ENCODE assay signal across 16 mouse cellular contexts in genomic region chr8:106700131-106700530, GRCm38 (mm10). TPM values are rescaled to one million over a fixed set of nuclear protein-coding genes. Genes with fewer than 3 reads are reported as not detected.
DNase-seq lines count a peak whose midpoint lies in the region; ATAC-seq and TF ChIP-seq lines count a peak whose summit lies in the region.
"Had no signal": no experiment of that assay in that cellular context is flagged by ENCODE, and none has a peak within 500 bp of the region (broad histone marks: within the 10 kb centered on the region; RNA-seq: fewer than 3 reads in every experiment).

No protein-coding gene starts in this region.

- no peak overlapping the region for H3K4me2 ChIP-seq in kidney, embryonic 14.5 days (replicated peaks; ENCODE audit: low read depth, low read length)
- no peak overlapping the region for H3K4me2 ChIP-seq in forebrain, embryonic 16.5 days (ENCODE audit: low read length)
- H3K4me2 ChIP-seq in heart, embryonic 12.5 days = no peak overlapping the region
- H3K4me2 ChIP-seq: embryonic facial prominence, embryonic 12.5 days; embryonic facial prominence, embryonic 15.5 days; heart, embryonic 13.5 days; hindbrain, embryonic 14.5 days had no signal

- no peak for TF ChIP-seq CTCF in bone marrow, adult 2 months (IDR thresholded peaks at IDR 0.05; ENCODE audit: control insufficient read depth, insufficient read depth, low read length)

- no peak for ATAC-seq in kidney, embryonic 14.5 days (ENCODE audit: low FRiP score, low TSS enrichment)
- no peak for ATAC-seq in forebrain, embryonic 16.5 days
- ATAC-seq in heart, embryonic 12.5 days (ENCODE audit: insufficient number of reproducible peaks, low FRiP score) = no peak
- ATAC-seq: activated CD4-positive, CD25-positive, alpha-beta regulatory T cell, adult 4 months; forebrain, embryonic 14.5 days had no signal

- no peak overlapping the region for H3K4me3 ChIP-seq in kidney, embryonic 14.5 days (ENCODE audit: low read length)
- no peak overlapping the region for H3K4me3 ChIP-seq in bone marrow, adult 2 months (replicated peaks; ENCODE audit: control insufficient read depth, low read depth, low read length)
- H3K4me3 ChIP-seq in forebrain, embryonic 16.5 days (replicated peaks; ENCODE audit: low read length) = no peak overlapping the region
- no peak overlapping the region for H3K4me3 ChIP-seq in heart, embryonic 12.5 days
- H3K4me3 ChIP-seq: embryonic facial prominence, embryonic 12.5 days; embryonic facial prominence, embryonic 15.5 days; heart, embryonic 13.5 days had no signal

- 94% methylated on average over 6 of the region's 6 CpGs for WGBS in kidney, embryonic 14.5 days
- WGBS in bone marrow, adult 2 months = 77% methylated on average over 6 of the region's 6 CpGs
- 94% methylated on average over 6 of the region's 6 CpGs for WGBS in forebrain, embryonic 16.5 days
- WGBS in heart, embryonic 12.5 days = 91% methylated on average over 6 of the region's 6 CpGs

- H3K36me3 ChIP-seq in kidney, embryonic 14.5 days (ENCODE audit: control insufficient read depth, insufficient read depth, low read length) = peaks cover 46% of the 10 kb centered on the region
- H3K36me3 ChIP-seq in forebrain, embryonic 16.5 days (ENCODE audit: control insufficient read depth, insufficient read depth) = no peaks in the 10 kb centered on the region
- H3K36me3 ChIP-seq in heart, embryonic 12.5 days = peaks cover 51% of the 10 kb centered on the region

- no peaks in the 10 kb centered on the region for H3K27me3 ChIP-seq in kidney, embryonic 14.5 days (ENCODE audit: control insufficient read depth, insufficient read depth, low read length)
- H3K27me3 ChIP-seq in forebrain, embryonic 16.5 days (replicated peaks; ENCODE audit: control insufficient read depth, insufficient read depth, low read length) = no peaks in the 10 kb centered on the region
- H3K27me3 ChIP-seq in heart, embryonic 12.5 days (replicated peaks) = no peaks in the 10 kb centered on the region
- H3K27me3 ChIP-seq: embryonic facial prominence, embryonic 12.5 days; embryonic facial prominence, embryonic 15.5 days; heart, embryonic 13.5 days had no signal

- no peaks in the 10 kb centered on the region for H3K9me3 ChIP-seq in kidney, embryonic 14.5 days (ENCODE audit: control insufficient read depth, low read length)
- no peaks in the 10 kb centered on the region for H3K9me3 ChIP-seq in forebrain, embryonic 16.5 days (ENCODE audit: control insufficient read depth, low read length)
- no peaks in the 10 kb centered on the region for H3K9me3 ChIP-seq in heart, embryonic 12.5 days (replicated peaks)
- H3K9me3 ChIP-seq: embryonic facial prominence, embryonic 12.5 days; embryonic facial prominence, embryonic 15.5 days; heart, embryonic 13.5 days had no signal

- peak; percentile 72 for DNase-seq in kidney, adult 11 months
- DNase-seq in kidney, adult 8-10 months = peak; percentile 68 to 75
- DNase-seq in kidney, postnatal 4 days = no peak
- DNase-seq in kidney, postnatal 36 days = peak; percentile 50 to 81
- DNase-seq: adrenal gland, adult 8-10 months; cerebellum, adult 11 months had no signal

- no peaks in the 10 kb centered on the region for H3K4me1 ChIP-seq in kidney, embryonic 14.5 days (ENCODE audit: control insufficient read depth, insufficient read depth, low read length)
- peaks cover 1% of the 10 kb centered on the region; the same call in 1 of the 2 replicates for H3K4me1 ChIP-seq in bone marrow, adult 2 months (ENCODE audit: control insufficient read depth, insufficient read depth, low read length)
- H3K4me1 ChIP-seq in forebrain, embryonic 16.5 days (replicated peaks; ENCODE audit: control insufficient read depth, insufficient read depth, low read length) = 0 out of 2 replicates have a peak, but pooled peaks cover 7% of the 10 kb centered on the region
- H3K4me1 ChIP-seq in heart, embryonic 12.5 days (replicated peaks) = peaks cover 2% of the 10 kb centered on the region; the same call in 1 of the 2 replicates

- H3K9ac ChIP-seq in kidney, embryonic 14.5 days (ENCODE audit: low read depth, low read length) = no peak overlapping the region
- H3K9ac ChIP-seq in forebrain, embryonic 16.5 days (replicated peaks; ENCODE audit: low read depth, low read length) = no peak overlapping the region
- no peak overlapping the region for H3K9ac ChIP-seq in heart, embryonic 12.5 days
- H3K9ac ChIP-seq: embryonic facial prominence, embryonic 12.5 days; embryonic facial prominence, embryonic 15.5 days; heart, embryonic 13.5 days; hindbrain, embryonic 14.5 days had no signal

- TF ChIP-seq POLR2A in bone marrow, adult 2 months (IDR thresholded peaks at IDR 0.05; ENCODE audit: borderline replicate concordance, control insufficient read depth, low read depth, low read length) = no peak

- no peak overlapping the region for H3K27ac ChIP-seq in kidney, embryonic 14.5 days (ENCODE audit: low read depth, low read length)
- peak overlapping the region; percentile 38; the same call in 1 of the 2 replicates for H3K27ac ChIP-seq in bone marrow, adult 2 months (ENCODE audit: control insufficient read depth, insufficient read depth, low read depth, low read length, poor library complexity)
- no peak overlapping the region for H3K27ac ChIP-seq in forebrain, embryonic 16.5 days (ENCODE audit: low read length)
- H3K27ac ChIP-seq in heart, embryonic 12.5 days (ENCODE audit: poor library complexity, severe bottlenecking) = no peak overlapping the region
- H3K27ac ChIP-seq: embryonic facial prominence, embryonic 12.5 days; embryonic facial prominence, embryonic 15.5 days; heart, embryonic 13.5 days; hindbrain, embryonic 14.5 days had no signal

RNA-seq across cellular contexts. Expression of gene Tango6, which starts 17.3 kb away (rescaled TPM):
- 8.5 and 14.5 TPM in 2 replicates for polyA plus RNA-seq in kidney, embryonic 14.5 days (2014; fragmentation: Nextera tagmentation; extraction: Ambion mirVana)
- polyA plus RNA-seq in bone marrow, adult 2 months (2011; ENCODE audit: insufficient read depth, insufficient read length, low replicate concordance, missing spikeins) = 1.7 and 3.2 TPM in 2 replicates
- 4.3 and 5.6 TPM in 2 replicates for polyA plus RNA-seq in forebrain, embryonic 16.5 days (2015; fragmentation: Nextera tagmentation; extraction: Ambion mirVana)
- 8.9 and 9.1 TPM in 2 replicates for polyA plus RNA-seq in heart, embryonic 12.5 days (2016; fragmentation: Nextera tagmentation; extraction: Ambion mirVana)

Comparison
In these comparisons a context has a peak if more than half of its experiments do, and no peak if none do; other contexts are left out.
1. DNase-seq: peak in kidney, adult 11 months (single experiment), kidney, adult 8-10 months (2 of 2) and kidney, postnatal 36 days (2 of 2); none in kidney, postnatal 4 days (0 of 2).